Mouse (Mus musculus) retina, postnatal 7 days (tissue): ENCODE measurements at regions not wholly inside any gene's neighbourhood (a gene's known extent, or its start where the extent isn't known, plus 50 kb on each side); places are given as distances from the start of the nearest gene placed in this dataset.
A peak's percentile ranks its signal among the peaks of the same experiment; 100 is the strongest.

Experiments used
- DNase-seq: peaks from one replicate; pipeline ENCODE4 v3.0.0-alpha.2; 2012; ENCODE audit warnings: low read depth, low spot score

DNA sequence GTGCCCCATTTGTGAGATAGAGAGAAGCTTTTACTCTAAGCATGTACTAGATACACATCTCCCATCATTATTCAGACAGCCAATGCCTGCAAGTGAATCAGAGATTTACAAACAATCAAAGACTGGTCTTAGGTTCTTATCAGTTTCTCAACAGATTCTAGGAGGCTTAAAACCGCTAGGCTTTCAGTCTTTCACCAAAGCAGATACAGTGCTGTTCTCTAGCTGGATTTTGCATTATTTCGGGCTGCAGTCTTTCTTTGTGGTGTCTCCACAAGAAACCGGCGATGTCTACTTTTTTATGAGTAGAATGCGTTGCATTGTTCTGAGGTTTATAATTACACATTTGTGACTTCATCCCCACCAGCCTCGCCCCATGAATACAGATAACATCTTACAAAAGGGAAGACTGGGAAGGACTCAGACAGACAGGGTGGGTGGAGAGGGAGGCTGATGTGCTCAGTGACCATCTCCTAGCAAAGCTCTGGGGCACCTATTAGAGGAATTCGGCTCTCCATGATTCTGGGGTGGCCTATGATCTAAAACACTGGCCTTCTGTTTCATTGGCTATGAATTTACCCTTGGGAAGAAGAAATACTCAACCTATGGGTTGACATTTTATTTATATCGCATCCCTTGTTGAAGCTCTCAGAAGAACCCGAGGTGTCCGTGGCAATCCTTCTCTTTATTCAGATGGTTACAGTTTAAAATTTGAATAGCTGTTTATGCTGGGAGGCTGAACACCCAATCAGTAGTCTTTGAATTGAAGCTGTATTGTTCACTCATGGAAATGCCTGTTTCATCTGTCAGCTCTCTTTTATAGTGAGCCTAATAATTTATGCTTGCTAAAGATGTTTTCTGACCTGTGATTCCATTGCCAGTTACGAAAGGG, 343.8 kb downstream of the Tmem161b start:
- no peak for DNase-seq

GRCm38 (mm10) chr13:84566533-84566832, 344.4 kb downstream of the Tmem161b start:
- DNase-seq = no peak

GRCm38 (mm10) chr13:84569371-84569770, 347.3 kb downstream of the Tmem161b start:
- DNase-seq = no peak

DNA sequence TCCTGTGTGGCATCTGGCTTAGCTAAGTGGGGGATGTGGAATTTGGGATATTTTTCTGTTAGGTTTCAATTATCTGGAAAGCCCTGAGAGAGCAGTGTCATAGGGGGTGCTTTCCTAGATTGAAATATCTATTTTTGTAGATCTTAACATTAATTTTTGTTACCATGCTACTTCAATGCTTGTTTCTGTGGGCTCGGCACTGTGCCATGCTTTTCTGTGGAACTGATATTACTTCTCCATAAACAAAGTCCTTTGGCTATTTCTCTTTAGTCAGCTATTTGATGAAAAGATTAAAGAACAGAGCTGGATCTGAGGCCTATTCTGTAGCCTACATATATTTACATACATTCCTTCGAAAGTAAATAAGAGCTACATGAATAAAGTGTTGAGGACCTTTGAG, 348.1 kb downstream of the Tmem161b start:
- no peak for DNase-seq

- peak; percentile 43 for DNase-seq
These were observed 349.1 kb downstream of the Tmem161b start for GRCm38 (mm10) chr13:84570984-84571844.

DNA sequence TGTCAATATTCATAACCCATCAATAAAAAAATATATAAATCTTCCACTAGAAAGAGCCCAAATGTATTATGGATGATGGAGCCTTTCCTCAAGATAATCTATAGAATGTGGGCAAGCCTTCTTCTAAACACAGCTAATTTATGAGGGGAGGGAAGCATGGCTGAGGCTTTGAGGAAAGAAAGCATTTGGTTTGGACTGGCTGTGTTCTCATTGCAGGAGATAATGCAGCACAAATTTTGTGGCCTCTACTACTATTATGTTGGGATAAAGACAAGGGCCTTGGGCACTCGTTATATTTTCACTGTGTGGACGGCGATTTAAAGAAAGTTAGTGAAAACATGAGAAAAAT, 349.7 kb downstream of the Tmem161b start:
- no peak for DNase-seq

- DNase-seq = no peak
These were observed 350.1 kb downstream of the Tmem161b start for GRCm38 (mm10) chr13:84572231-84572630.

- DNase-seq = no peak
These were observed 374.6 kb downstream of the Tmem161b start for GRCm38 (mm10) chr13:84596585-84597142.

DNA sequence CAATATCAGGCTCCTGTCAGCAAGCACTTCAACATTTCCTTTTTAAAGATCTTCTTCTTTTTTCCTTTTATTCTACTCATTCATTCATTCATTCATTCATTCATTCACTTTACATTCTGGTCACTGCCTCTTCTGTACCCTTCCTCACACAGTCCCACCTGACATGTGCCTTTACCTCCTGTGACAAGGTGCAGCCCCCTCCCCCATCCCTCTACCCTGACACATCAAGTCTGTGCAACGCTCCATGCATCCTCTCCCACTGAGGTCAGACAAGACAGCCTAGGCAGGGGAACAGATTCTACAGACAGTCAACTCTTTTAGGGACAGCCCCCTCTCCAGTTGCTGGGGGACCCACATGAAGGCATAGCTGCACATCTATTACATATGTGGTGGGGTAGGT, 380.5 kb downstream of the Tmem161b start:
- no peak for DNase-seq

- DNase-seq = no peak
These were observed 390.4 kb downstream of the Tmem161b start for GRCm38 (mm10) chr13:84612497-84612896.

DNA sequence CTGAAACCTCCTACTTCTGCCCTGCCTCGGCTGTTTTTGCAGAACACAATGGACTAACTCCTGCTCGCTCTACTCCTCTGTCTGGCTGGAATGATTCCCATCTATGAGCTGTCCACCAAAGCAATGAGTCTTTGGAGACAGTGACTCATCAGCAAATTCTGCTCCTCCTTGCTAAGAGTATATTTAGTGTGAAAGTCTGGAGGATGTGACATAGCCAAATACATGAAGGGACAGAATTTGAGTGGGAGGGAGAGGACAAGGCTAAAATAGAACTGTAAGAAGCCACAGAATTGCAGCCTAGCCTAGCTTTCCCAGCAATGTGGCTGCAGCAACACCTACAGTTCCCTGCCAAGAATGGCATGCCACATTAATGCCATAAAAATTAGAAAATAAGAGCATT, 390.9 kb downstream of the Tmem161b start:
- no peak for DNase-seq

DNA sequence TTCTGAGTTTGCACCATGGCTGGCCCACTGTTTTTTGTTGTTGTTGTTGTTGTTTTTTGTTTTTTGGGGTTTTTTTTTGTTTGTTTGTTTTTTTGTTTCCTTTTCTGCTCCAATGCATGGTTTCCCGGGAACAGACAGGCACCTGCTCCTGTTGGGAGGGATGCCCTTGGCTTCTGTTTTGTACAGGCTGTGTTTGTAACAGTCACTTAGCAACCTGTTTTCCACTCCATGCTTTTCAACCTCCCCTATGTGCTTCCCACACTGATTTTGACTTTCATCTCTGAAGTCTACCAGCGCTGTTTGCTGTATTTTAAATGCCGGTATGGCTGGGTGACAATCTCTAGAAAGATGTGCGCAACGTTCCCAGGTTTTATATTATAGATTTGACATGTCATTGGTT, 402.6 kb downstream of the Tmem161b start:
- DNase-seq = no peak

GRCm38 (mm10) chr13:84625527-84625926, 403.4 kb downstream of the Tmem161b start:
- DNase-seq = no peak

DNA sequence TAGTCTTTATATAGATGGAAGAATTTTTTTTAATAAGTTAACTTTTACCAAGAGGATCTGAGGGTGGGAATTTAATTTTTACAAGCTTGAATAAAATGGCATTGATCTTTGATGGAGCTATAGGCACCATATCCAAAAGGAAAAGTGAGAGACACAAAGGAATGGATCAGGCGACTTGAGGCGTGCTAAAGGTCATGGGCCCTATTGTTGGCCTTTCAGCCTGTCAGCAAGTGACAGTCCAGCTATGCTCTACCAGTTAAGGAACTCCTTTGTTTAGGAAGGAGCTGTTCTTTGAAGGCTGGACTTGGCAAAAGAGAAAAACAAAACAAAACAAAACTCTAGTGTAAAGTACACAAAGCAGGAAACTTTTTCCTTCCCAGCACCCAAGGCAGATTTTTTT, 403.8 kb downstream of the Tmem161b start:
- DNase-seq = no peak

DNA sequence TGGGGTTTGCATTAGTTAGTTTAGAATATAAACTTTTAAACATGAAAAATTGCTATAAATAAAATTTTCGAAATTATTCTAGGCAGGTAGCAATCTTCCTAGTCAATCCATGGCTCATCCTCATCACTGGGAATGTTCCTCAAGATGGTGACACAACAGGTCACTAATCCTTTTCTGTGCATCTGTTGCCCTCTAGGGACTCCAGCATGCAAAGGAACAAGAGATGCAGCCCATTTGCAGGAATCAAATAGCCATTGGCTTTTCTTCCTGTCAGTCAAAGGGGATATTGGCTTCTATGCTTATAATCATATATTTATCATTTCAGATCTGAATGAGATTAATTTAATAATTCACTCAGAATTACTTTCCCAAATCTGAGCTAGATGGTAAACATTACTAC, 404.3 kb downstream of the Tmem161b start:
- no peak for DNase-seq

- no peak for DNase-seq
These were observed 408.6 kb downstream of the Tmem161b start for GRCm38 (mm10) chr13:84630686-84631085.

DNA sequence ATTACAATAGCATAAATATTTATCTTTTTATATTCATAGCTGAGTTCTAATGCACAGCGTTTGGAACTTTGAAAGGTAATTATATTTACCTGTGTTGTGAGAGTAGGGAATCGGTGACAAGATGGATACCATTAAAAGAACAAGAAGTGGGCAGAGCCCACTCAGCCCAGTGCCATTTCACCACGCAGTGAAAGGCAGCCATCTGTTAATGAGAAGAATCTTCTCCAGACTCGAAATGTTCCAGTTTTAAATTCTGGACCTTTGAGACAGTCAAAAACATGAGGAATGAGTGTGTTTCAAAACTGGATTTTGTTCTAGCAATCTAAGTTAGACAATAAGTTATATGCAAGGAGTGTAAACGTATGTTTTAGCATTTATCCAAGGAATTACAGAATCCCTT, 410.4 kb downstream of the Tmem161b start:
- no peak for DNase-seq

DNA sequence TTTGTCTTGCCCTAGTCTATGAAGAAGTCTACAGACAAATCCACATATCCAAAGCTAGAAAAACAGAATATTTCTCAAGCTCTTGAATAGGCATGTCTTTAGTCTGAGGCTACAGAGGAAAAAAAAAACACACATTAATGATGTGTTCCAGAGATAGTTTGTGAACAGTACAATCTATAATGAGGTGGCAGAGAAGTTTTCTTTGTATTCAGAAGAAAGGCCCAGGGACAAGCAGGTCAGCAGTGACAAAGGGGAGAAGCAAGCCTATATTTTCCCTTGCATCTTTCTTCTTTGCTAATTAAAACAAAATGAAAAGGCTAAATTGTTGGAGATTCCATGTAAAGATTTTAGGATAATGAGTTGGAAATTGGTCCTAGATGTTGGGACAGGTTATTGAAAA, 414.7 kb downstream of the Tmem161b start:
- DNase-seq = no peak

- no peak for DNase-seq
These were observed 415.5 kb downstream of the Tmem161b start for GRCm38 (mm10) chr13:84637606-84638005.

- no peak for DNase-seq
These were observed 416.4 kb downstream of the Tmem161b start for GRCm38 (mm10) chr13:84638401-84638934.

- DNase-seq = no peak
These were observed 417.3 kb downstream of the Tmem161b start for GRCm38 (mm10) chr13:84639087-84640022.
